Mouse (Mus musculus) cerebellum, postnatal 10 days (tissue): ENCODE measurements at regions not wholly inside any gene's neighbourhood (a gene's known extent, or its start where the extent isn't known, plus 50 kb on each side); places are given as distances from the start of the nearest gene placed in this dataset.

ENCODE experiments used
- DNase-seq, 2 experiments: peaks; one replicate each; pipeline ENCODE4 v3.0.0; 2021; ENCODE audit warnings: mixed read lengths in 2 of 2

GRCm38 (mm10) chr10:8018229-8019026 lies 62.4 kb upstream of the Tab2 start:
- no peak for DNase-seq

GRCm38 (mm10) chr10:8016741-8017140 lies 60.7 kb upstream of the Tab2 start:
- no peak for DNase-seq

DNA sequence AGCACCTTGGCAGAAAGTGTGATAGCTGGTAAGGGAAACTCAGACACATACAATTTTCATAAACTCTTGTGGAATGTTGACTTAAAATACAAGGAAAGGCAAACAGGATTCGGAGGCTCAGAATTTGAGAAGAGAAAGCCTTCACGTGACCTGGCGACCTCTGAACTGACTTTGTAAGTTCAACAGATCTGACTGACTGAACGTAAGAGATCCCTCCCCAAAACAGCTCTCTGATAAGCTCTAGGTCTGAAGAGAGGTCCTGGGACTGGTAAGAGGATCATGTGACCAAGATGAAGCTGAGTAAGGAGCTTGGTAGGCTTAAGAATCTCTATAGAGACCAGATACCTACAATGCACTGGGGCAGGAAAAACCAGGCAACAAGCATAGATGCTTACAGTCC lies 55.7 kb upstream of the Tab2 start:
- no peak for DNase-seq

DNA sequence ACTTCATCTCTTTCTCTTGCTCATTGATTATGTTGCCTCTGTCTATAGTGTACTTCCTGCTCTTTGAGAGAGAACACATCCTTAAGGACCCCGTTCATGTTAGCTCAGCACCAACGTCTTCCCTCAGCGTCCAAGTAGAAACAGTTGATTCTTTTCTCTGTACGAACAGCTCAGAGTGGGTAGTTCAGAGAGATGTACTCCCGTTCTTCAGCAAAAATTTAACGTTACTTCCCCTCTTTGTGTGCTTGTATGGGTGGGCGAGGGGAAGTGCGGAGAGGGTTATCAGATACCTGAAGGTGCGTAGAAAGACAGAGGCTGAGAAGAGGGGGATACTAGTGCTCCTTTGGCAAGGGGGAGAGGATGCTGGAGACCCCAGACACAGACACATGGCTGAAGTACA lies 55.1 kb upstream of the Tab2 start:
- DNase-seq, result no peak

- DNase-seq, result no peak
Observed at GRCm38 (mm10) chr10:8009855-8010254, 53.8 kb upstream of the Tab2 start.

DNA sequence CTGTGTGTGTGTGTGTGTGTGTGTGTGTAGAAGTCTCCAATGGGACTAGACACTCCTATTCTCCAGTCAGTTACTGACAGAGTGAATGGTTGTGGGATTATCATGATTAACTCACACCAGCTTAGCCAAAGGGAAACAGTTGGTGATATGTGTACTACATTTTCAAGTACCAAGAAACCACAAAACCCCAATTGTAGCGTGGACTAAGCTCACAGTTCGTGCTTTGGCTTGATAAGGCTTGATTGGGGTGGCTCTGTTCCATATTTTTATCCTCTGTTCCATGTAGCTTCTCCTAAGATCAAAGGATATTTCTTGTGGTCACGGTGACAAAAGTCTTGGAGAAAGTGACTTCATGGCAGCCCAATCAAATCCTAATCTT lies 51.9 kb upstream of the Tab2 start:
- DNase-seq, result no peak

DNA sequence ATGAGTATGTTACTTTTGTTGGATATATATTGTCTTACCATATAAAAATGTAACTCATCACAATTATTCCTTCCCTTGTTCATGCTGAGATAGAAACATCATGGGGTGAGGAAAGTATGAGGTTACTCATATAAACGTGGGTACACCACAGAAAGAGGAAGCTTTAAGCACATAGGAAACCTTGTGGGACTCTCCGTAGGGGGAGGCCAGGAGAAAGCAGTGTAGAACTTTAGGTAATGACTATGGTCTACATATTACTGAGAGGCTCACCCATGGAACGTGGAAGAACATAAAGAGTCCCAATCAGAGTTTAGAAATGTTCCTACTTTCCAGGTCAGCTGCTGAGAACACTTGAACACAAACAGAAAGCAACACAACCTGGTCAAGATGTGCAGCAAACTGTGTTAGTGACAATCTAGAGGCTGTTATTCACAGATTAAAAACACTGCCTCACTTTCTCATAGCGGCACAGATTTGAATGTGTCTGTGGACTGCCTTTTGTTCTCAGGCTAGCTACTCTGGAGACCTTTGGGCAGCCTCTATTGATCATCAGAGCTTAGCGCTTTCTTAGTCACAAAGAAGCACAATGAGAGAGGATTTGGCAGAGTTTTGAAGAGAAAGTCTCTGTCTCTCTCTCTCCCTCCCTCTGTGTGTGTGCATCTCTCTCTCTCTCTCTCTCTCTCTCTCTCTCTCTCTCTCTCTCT lies 51.4 kb upstream of the Tab2 start:
- DNase-seq, result no peak
